Mouse (Mus musculus) gastrocnemius, postnatal 14 days (tissue): Measurements from ENCODE around the gene Rhoh. TPM values are rescaled to one million over a fixed set of nuclear protein-coding genes. Genes with fewer than 3 reads are reported as not detected.
A peak's percentile ranks its signal among the peaks of the same experiment; 100 is the strongest.

ENCODE experiments used
- DNase-seq: peaks from one replicate; pipeline ENCODE4 v3.0.0; 2021; ENCODE audit warnings: mixed read lengths
- intact Hi-C: fragments of 180-260 bp; cut with DNase I; formaldehyde crosslinking; loops from one replicate; pipeline ENCODE4 v1.15.1; 2025; ENCODE audit warnings: low total_unique reads
- total RNA-seq, 2 experiments: library from RNA; stranded (reverse); gene quantifications; 2 replicates each; pipeline ENCODE4 v1.2.3; 2021

The Rhoh gene
- total RNA-seq, 2 experiments from 2014 or later = 0.29 to 1.0 TPM

GRCm38 (mm10) chr5:65918601-65919000, 57.6 kb downstream of the Rhoh start:
- DNase-seq = no peak
- intact Hi-C loops = no loop called here

- intact Hi-C loops = no loop called here
- DNase-seq = no peak
Observed at GRCm38 (mm10) chr5:65919326-65919725, 58.3 kb downstream of the Rhoh start.

GRCm38 (mm10) chr5:65919904-65920303, 58.9 kb downstream of the Rhoh start:
- DNase-seq = no peak
- intact Hi-C loops = no loop called here

- intact Hi-C loops = no loop called here
- no peak for DNase-seq
Observed at GRCm38 (mm10) chr5:65920701-65921426, 59.9 kb downstream of the Rhoh start.

GRCm38 (mm10) chr5:65921477-65922138, 60.6 kb downstream of the Rhoh start:
- intact Hi-C loops = no loop called here

GRCm38 (mm10) chr5:65926666-65927065, 65.7 kb downstream of the Rhoh start:
- intact Hi-C loops = no loop called here
- no peak for DNase-seq

More at GRCm38 (mm10) chr5:65921477-65922138, 60.6 kb downstream of the Rhoh start:
- no peak for DNase-seq

GRCm38 (mm10) chr5:65929162-65929561, 68.1 kb downstream of the Rhoh start:
- intact Hi-C loops = no loop called here
- no peak for DNase-seq

- intact Hi-C loops = no loop called here
- DNase-seq = no peak
Observed at GRCm38 (mm10) chr5:65930171-65930570, 69.2 kb downstream of the Rhoh start.

- DNase-seq = no peak
- intact Hi-C loops = no loop called here
Observed at GRCm38 (mm10) chr5:65933258-65933657, 72.2 kb downstream of the Rhoh start.

GRCm38 (mm10) chr5:65933764-65934163, 72.8 kb downstream of the Rhoh start:
- intact Hi-C loops = no loop called here
- DNase-seq = no peak

GRCm38 (mm10) chr5:65934783-65935182, 73.8 kb downstream of the Rhoh start, which contains the start of gene Chrna9:
Chrna9 (plus strand) TSS chr5:65934921.
- DNase-seq = no peak
- intact Hi-C loops = no loop called here

- intact Hi-C loops = no loop called here
- DNase-seq = peak; percentile 38
Observed at GRCm38 (mm10) chr5:65937011-65937726, 76.2 kb downstream of the Rhoh start.

GRCm38 (mm10) chr5:65937998-65938715, 77.1 kb downstream of the Rhoh start:
- DNase-seq = peak; percentile 79
- intact Hi-C loops = no loop called here

GRCm38 (mm10) chr5:65941145-65941544, 80.1 kb downstream of the Rhoh start:
- no peak for DNase-seq
- intact Hi-C loops = loop anchor here (5.0 kb wide), 1 partner anchor 179 kb away; the partner anchor contains the start of gene N4bp2

Other genes with a start within 250 kb of the Rhoh start
- 10 to 100 TPM; 40.6 to 42.9 TPM for gene Pds5a, start 162.9 kb upstream of the Rhoh start, total RNA-seq
- gene N4bp2, start 97.7 kb upstream of the Rhoh start, total RNA-seq = 10 to 100 TPM; 14.4 to 16.3 TPM
- 1 to 10 TPM; 3.9 to 6.8 TPM for gene Chrna9, start 73.7 kb downstream of the Rhoh start, total RNA-seq
- gene 9130230L23Rik, start 143.1 kb downstream of the Rhoh start, total RNA-seq = under 1 TPM; 0.21 to 0.22 TPM